Mouse (Mus musculus): ENCODE data around the gene Rtl4. TPM values are rescaled to one million over a fixed set of nuclear protein-coding genes. Genes with fewer than 3 reads are reported as not detected.
A peak's percentile ranks its signal among the peaks of the same experiment; 100 is the strongest.

Rtl4 gene
- polyA plus RNA-seq (2014; fragmentation: Nextera tagmentation; extraction: Ambion mirVana): 0.39 and 0.61 TPM in 2 replicates

GRCm38 (mm10) chrX:144688207-144689118 lies at the start of gene Rtl4:
TSS of gene Rtl4 (plus strand) at chrX:144688907.
- no peaks in the 10 kb centered on the region for H3K9me3 ChIP-seq (ENCODE audit: control insufficient read depth, low read length)
- peak within 1 kb of the TSS; percentile 80 for H3K4me2 ChIP-seq (ENCODE audit: low read length)
- H3K9ac ChIP-seq (ENCODE audit: low read length): peak within 1 kb of the TSS; percentile 56
- no peak for ATAC-seq (ENCODE audit: insufficient number of reproducible peaks, insufficient read depth, low FRiP score, low read depth)
- peak within 1 kb of the TSS; percentile 52 to 66 for H3K4me3 ChIP-seq (ENCODE audit: control insufficient read depth in 1 of 2, insufficient read depth in 1 of 2, low read depth in 1 of 2, low read length in 2 of 2)
- H3K36me3 ChIP-seq (ENCODE audit: control insufficient read depth, insufficient read depth, low read length): no peaks in the 10 kb centered on the region
- H3K27me3 ChIP-seq (ENCODE audit: control insufficient read depth, insufficient read depth, low read length): no peaks in the 10 kb centered on the region; the same call in 1 of the 2 replicates
- H3K4me1 ChIP-seq (ENCODE audit: control insufficient read depth in 2 of 2, insufficient read depth in 2 of 2, low read length in 2 of 2): no peaks in the 10 kb centered on the region
- 21% methylated on average over 20 of the region's 31 CpGs for whole genome bisulfite sequencing
- no peak within 1 kb of the TSS for H3K27ac ChIP-seq (replicated peaks in 1 of 2; ENCODE audit: control insufficient read depth in 1 of 2, insufficient read depth in 1 of 2, low read depth in 2 of 2, low read length in 2 of 2)

GRCm38 (mm10) chrX:144644756-144645155 lies 44.0 kb upstream of the Rtl4 start:
- no peak for ATAC-seq (ENCODE audit: insufficient number of reproducible peaks, insufficient read depth, low FRiP score, low read depth)
- Histone ChIP-seq H3K9ac (ENCODE audit: low read length) (no peak overlapping the region), H3K9me3 (ENCODE audit: control insufficient read depth, low read length) (no peaks in the 10 kb centered on the region), H3K4me2 (ENCODE audit: low read length) (no peak overlapping the region), H3K4me3 (ENCODE audit: control insufficient read depth in 1 of 2, insufficient read depth in 1 of 2, low read depth in 1 of 2, low read length in 2 of 2) (no peak overlapping the region), H3K27me3 (ENCODE audit: control insufficient read depth, insufficient read depth, low read length) (no peaks in the 10 kb centered on the region), H3K27ac (replicated peaks in 1 of 2; ENCODE audit: control insufficient read depth in 1 of 2, insufficient read depth in 1 of 2, low read depth in 2 of 2, low read length in 2 of 2) (no peak overlapping the region), H3K4me1 (ENCODE audit: control insufficient read depth in 2 of 2, insufficient read depth in 2 of 2, low read length in 2 of 2) (no peaks in the 10 kb centered on the region), H3K36me3 (ENCODE audit: control insufficient read depth, insufficient read depth, low read length) (no peaks in the 10 kb centered on the region)
- WGBS: 51% methylated on average over 3 of the region's 3 CpGs

DNA sequence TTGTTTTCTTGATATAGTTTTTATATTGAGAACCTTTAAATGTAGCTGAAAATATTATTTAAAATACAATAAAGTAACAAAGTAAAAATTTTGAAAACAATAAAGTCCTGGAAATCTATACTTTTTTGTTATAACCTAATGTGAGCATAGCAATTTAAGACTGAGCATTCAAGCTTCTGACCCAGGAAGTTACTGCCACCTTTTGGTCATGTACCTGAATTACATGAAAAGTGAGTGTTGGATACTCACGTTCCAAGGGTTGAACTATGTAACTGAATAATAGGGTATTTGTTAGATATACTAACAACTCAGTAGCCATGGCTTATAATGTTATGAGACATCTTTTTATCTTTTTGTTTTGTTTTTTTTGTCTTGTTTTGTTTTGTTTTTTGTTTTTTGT lies 43.3 kb upstream of the Rtl4 start:
- no peaks in the 10 kb centered on the region for H3K36me3 ChIP-seq (ENCODE audit: control insufficient read depth, insufficient read depth, low read length)
- ATAC-seq (ENCODE audit: insufficient number of reproducible peaks, insufficient read depth, low FRiP score, low read depth): no peak
- 50% methylated on average over 1 of the region's 1 CpGs for WGBS
- no peak overlapping the region for H3K4me3 ChIP-seq (ENCODE audit: control insufficient read depth in 1 of 2, insufficient read depth in 1 of 2, low read depth in 1 of 2, low read length in 2 of 2)
- no peak overlapping the region for H3K27ac ChIP-seq (replicated peaks in 1 of 2; ENCODE audit: control insufficient read depth in 1 of 2, insufficient read depth in 1 of 2, low read depth in 2 of 2, low read length in 2 of 2)
- H3K9me3 ChIP-seq (ENCODE audit: control insufficient read depth, low read length): no peaks in the 10 kb centered on the region
- no peaks in the 10 kb centered on the region for H3K27me3 ChIP-seq (ENCODE audit: control insufficient read depth, insufficient read depth, low read length)
- H3K4me1 ChIP-seq (ENCODE audit: control insufficient read depth in 2 of 2, insufficient read depth in 2 of 2, low read length in 2 of 2): no peaks in the 10 kb centered on the region
- H3K4me2 ChIP-seq (ENCODE audit: low read length): no peak overlapping the region
- no peak overlapping the region for H3K9ac ChIP-seq (ENCODE audit: low read length)

DNA sequence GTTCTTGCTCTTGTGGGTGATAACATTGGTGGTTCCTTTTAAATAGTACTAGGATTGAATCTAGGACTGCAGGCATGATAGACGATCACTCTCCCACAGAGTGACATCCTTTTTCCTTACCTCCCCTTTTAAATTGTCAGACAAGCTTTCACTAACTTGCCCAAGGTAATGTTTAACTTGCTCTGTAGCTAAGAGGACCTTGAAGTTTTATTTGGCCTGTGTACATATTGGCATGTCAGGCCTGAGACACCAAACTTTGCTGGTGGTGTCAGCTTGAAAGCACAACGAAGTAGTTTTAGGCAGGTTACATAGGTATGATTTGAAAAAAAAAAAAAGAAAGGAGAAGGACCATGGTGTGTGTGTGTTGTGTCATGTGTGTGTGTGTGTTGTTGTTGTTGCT lies 36.5 kb upstream of the Rtl4 start:
- H3K36me3 ChIP-seq (ENCODE audit: control insufficient read depth, insufficient read depth, low read length): no peaks in the 10 kb centered on the region
- no peak overlapping the region for H3K9ac ChIP-seq (ENCODE audit: low read length)
- H3K4me3 ChIP-seq (ENCODE audit: control insufficient read depth in 1 of 2, insufficient read depth in 1 of 2, low read depth in 1 of 2, low read length in 2 of 2): no peak overlapping the region
- H3K27ac ChIP-seq (replicated peaks in 1 of 2; ENCODE audit: control insufficient read depth in 1 of 2, insufficient read depth in 1 of 2, low read depth in 2 of 2, low read length in 2 of 2): no peak overlapping the region
- ATAC-seq (ENCODE audit: insufficient number of reproducible peaks, insufficient read depth, low FRiP score, low read depth): no peak
- no peaks in the 10 kb centered on the region for H3K9me3 ChIP-seq (ENCODE audit: control insufficient read depth, low read length)
- WGBS: 63% methylated on average over 2 of the region's 2 CpGs
- no peaks in the 10 kb centered on the region for H3K27me3 ChIP-seq (ENCODE audit: control insufficient read depth, insufficient read depth, low read length)
- H3K4me1 ChIP-seq (ENCODE audit: control insufficient read depth in 2 of 2, insufficient read depth in 2 of 2, low read length in 2 of 2): no peaks in the 10 kb centered on the region
- no peak overlapping the region for H3K4me2 ChIP-seq (ENCODE audit: low read length)

DNA sequence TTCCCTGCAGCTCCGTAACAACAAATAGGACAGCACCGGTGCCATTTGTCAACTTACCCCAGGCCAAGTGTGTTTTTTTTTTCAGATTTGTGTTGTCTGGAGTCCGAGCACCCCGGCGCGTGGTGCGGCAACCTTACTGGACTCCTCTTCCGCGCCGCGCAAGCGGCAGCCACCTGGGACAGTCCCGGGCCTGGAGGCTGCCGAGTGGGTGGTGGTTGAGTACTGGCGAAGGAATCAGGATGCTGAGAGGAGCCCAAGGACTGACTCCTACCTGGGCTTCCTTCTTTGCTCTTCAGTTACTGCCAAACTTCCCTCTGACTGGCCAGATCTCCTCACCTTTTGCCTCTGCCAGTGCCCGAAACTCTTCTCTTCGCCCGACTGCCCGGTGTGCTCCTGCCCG lies 965 bp upstream of the Rtl4 start:
- Histone ChIP-seq H3K27ac (replicated peaks in 1 of 2; ENCODE audit: control insufficient read depth in 1 of 2, insufficient read depth in 1 of 2, low read depth in 2 of 2, low read length in 2 of 2) (no peak overlapping the region), H3K27me3 (ENCODE audit: control insufficient read depth, insufficient read depth, low read length) (no peaks in the 10 kb centered on the region; the same call in 1 of the 2 replicates), H3K4me1 (ENCODE audit: control insufficient read depth in 2 of 2, insufficient read depth in 2 of 2, low read length in 2 of 2) (no peaks in the 10 kb centered on the region), H3K4me2 (ENCODE audit: low read length) (peak overlapping the region; percentile 80), H3K9ac (ENCODE audit: low read length) (no peak overlapping the region), H3K9me3 (ENCODE audit: control insufficient read depth, low read length) (no peaks in the 10 kb centered on the region), H3K4me3 (ENCODE audit: control insufficient read depth in 1 of 2, insufficient read depth in 1 of 2, low read depth in 1 of 2, low read length in 2 of 2) (peak overlapping the region; percentile 23 to 52), H3K36me3 (ENCODE audit: control insufficient read depth, insufficient read depth, low read length) (no peaks in the 10 kb centered on the region)
- ATAC-seq (ENCODE audit: insufficient number of reproducible peaks, insufficient read depth, low FRiP score, low read depth): no peak
- WGBS: 21% methylated on average over 19 of the region's 20 CpGs

- H3K4me2 ChIP-seq (ENCODE audit: low read length): peak within 1 kb of the TSS; percentile 80
- WGBS: 15% methylated on average over 1 of the region's 1 CpGs
- no peaks in the 10 kb centered on the region for H3K9me3 ChIP-seq (ENCODE audit: control insufficient read depth, low read length)
- peak within 1 kb of the TSS; percentile 52 to 66 for H3K4me3 ChIP-seq (ENCODE audit: control insufficient read depth in 1 of 2, insufficient read depth in 1 of 2, low read depth in 1 of 2, low read length in 2 of 2)
- no peak for ATAC-seq (ENCODE audit: insufficient number of reproducible peaks, insufficient read depth, low FRiP score, low read depth)
- peak within 1 kb of the TSS; percentile 56 for H3K9ac ChIP-seq (ENCODE audit: low read length)
- H3K36me3 ChIP-seq (ENCODE audit: control insufficient read depth, insufficient read depth, low read length): no peaks in the 10 kb centered on the region
- no peaks in the 10 kb centered on the region for H3K4me1 ChIP-seq (ENCODE audit: control insufficient read depth in 2 of 2, insufficient read depth in 2 of 2, low read length in 2 of 2)
- no peak within 1 kb of the TSS for H3K27ac ChIP-seq (replicated peaks in 1 of 2; ENCODE audit: control insufficient read depth in 1 of 2, insufficient read depth in 1 of 2, low read depth in 2 of 2, low read length in 2 of 2)
- no peaks in the 10 kb centered on the region; the same call in 1 of the 2 replicates for H3K27me3 ChIP-seq (ENCODE audit: control insufficient read depth, insufficient read depth, low read length)
These were observed 733 bp upstream of the Rtl4 start, which contains the start of gene Trpc5 for GRCm38 (mm10) chrX:144688142-144688206. TSS of gene Trpc5 (minus strand) at chrX:144688180.

DNA sequence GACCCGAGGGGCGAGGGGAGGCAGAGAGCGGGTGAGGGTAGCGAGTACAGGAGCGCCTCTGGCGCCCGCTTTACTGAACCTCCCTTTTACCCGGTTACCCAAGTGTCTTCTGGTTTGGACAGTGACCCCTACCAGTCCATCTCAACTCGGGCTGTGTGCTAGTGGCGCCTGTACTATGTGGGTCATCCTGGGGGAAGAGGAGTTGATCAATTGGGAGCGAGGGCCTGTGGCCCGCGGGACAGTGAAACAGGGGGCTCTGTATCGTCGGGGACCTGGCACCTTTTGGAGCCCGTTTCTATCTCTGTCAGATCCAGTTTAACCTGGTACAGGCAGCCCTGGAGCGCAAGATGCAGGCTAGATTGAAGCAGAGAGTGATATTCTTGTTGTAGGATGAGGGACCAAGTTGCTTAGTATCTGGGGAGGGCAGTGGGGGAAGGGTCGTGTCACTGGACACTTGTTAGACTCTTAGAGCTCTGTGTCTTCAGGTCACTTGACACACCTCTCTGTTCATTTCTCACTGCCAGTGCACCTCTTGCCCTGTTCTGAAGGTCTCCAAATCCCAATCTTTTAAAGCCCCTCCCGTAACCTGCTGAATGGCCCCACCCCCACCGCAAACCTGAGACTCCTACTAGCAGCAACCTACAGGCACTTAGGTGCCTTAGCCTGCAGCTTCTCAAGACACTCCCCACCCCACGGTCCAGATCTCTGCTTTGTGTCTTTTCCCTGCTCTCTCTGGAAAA lies 582 bp downstream of the Rtl4 start:
- Histone ChIP-seq H3K4me1 (ENCODE audit: control insufficient read depth in 2 of 2, insufficient read depth in 2 of 2, low read length in 2 of 2) (no peaks in the 10 kb centered on the region), H3K9me3 (ENCODE audit: control insufficient read depth, low read length) (no peaks in the 10 kb centered on the region), H3K9ac (ENCODE audit: low read length) (peak overlapping the region; percentile 56), H3K27me3 (ENCODE audit: control insufficient read depth, insufficient read depth, low read length) (no peaks in the 10 kb centered on the region; the same call in 1 of the 2 replicates), H3K4me2 (ENCODE audit: low read length) (peak overlapping the region; percentile 80), H3K4me3 (ENCODE audit: control insufficient read depth in 1 of 2, insufficient read depth in 1 of 2, low read depth in 1 of 2, low read length in 2 of 2) (peak overlapping the region; percentile 52 to 66), H3K36me3 (ENCODE audit: control insufficient read depth, insufficient read depth, low read length) (no peaks in the 10 kb centered on the region), H3K27ac (replicated peaks in 1 of 2; ENCODE audit: control insufficient read depth in 1 of 2, insufficient read depth in 1 of 2, low read depth in 2 of 2, low read length in 2 of 2) (no peak overlapping the region)
- 18% methylated on average over 21 of the region's 21 CpGs for WGBS
- 0 out of 2 replicates have a peak, but pooled peaks have one; percentile 17 for ATAC-seq (ENCODE audit: insufficient number of reproducible peaks, insufficient read depth, low FRiP score, low read depth)

Measured in heart, embryonic 14.5 days (tissue).